Mouse (Mus musculus): ENCODE data around the gene Ei24. TPM values are rescaled to one million over a fixed set of nuclear protein-coding genes. Genes with fewer than 3 reads are reported as not detected.

Ei24 gene
- polyA plus RNA-seq, 1 experiment from 2014 or later = 111 TPM

DNA sequence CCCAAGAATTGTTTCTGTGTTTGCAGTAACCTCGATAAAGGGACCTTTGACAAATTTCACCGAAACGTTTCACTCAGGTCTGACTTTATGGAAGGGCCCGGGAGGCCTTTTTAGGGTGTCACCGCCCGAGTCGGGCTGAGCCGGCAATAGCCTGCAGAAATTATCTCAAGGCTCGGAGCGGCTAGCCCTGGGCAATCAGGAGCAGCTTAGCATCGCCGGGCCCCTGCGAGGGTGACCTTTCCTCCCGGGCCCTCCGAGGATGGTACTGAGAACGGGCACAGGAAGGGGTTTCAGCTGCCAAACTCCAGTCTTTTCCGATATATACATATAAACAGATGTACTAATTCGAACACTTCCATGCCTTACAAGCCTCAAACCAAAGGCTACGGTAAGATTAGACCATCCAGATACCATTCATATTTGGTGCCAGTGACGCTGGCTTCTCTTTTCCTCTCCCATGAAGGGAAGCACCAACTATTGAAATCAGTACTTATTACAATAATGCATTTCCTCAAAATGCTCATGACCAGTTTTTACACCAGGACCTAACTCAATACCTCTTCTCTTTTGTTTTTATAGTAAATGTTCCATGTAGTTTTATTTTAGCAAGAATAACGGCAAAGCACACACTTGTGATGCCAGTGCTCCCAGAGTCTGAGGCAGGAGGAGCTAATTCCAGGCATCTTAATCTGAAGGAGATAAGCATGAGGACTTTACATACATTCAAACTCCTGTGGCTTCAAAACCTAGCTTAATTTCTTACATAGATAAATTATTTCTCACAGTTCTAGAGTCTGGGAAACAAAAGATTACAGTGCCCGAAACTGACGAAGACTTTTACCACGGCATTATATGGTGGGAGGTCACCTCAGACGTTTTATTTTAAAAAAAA, 28.8 kb downstream of the Ei24 start:
- no peaks in the 10 kb centered on the region for H3K9me3 ChIP-seq
- H3K4me1 ChIP-seq = peaks cover 20% of the 10 kb centered on the region
- H3K27me3 ChIP-seq = no peaks in the 10 kb centered on the region
- H3K9ac ChIP-seq = peak overlapping the region; percentile 74
- peak overlapping the region; percentile 72 for H3K27ac ChIP-seq
- peak overlapping the region; percentile 66 for H3K4me2 ChIP-seq
- H3K36me3 ChIP-seq (replicated peaks) = peaks cover 13% of the 10 kb centered on the region
- 15% methylated on average over 25 of the region's 25 CpGs for WGBS
- peak; percentile 13; the same call in 1 of the 2 replicates for ATAC-seq (ENCODE audit: low FRiP score)
- H3K4me3 ChIP-seq (replicated peaks) = peak overlapping the region; percentile 70

DNA sequence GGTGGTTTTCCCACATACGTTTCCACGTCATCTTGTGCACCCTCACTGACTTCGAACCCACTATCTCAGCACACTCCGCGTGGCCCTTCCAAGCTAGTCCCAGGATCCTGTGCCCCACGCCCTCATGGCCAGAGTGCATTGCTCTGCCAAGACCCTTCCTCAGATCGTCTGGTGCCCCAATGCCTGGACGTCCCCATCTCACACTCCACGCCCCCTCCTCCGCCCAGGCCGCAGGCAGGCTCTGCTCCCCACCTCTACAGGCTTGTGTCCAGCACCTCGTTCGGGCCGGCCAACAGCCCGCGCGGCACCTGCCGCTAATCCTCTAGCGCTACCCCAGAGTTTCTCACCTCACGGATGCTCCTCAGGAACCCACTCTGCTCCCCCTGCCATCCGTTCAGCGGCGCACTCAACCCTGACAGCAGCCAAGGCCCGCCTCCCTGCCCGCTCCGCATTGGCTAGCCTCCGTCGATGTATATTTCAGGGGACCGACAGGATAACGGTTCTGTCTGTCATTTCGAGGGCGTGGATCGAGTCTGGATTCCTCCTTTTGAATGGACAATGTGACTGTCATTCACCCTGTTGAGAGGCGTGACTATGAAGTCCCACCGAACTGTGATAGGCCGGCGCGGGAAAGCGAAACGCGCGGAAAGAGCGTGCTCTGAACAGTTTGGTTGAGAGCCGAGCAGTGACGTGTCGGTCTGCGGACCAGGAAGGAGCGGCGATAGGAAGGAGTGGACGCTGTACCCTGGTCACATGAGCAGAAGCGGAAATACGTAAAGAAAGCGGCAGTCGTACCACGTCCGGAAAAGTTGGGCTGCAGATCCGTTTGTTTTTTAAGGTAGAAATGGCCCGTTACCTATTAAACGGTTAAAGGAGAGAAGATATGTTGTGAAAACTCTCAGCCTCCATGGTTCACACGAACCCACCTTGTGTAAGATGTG, 29.7 kb downstream of the Ei24 start, which contains the start of gene Stt3a:
TSS of gene Stt3a (minus strand) at position 477 of the 941 bp plus-strand sequence.
- WGBS = under 1% methylated on average over 60 of the region's 60 CpGs
- ATAC-seq (ENCODE audit: low FRiP score) = peak; percentile 100

DNA sequence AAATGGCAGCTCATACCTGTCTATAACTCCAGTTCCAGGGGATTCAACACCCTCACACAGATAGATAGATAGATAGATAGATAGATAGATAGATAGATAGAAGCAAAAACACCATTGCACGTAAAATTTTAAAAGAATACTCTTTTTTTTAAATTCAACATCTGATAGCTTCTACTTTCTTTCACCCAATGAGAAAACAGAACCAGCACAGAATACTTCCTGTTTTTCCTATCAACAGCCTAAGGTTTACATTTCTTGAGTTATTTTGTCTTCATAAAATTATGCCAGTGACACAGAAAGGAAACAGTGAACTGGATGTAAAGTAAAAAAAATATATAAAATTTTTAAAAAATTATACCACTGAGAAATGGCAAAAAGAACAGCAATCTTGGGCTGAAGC, 32.8 kb downstream of the Ei24 start:
- peaks cover 20% of the 10 kb centered on the region for H3K4me1 ChIP-seq
- H3K27ac ChIP-seq = no peak overlapping the region
- H3K4me3 ChIP-seq (replicated peaks) = no peak overlapping the region
- H3K9me3 ChIP-seq = no peaks in the 10 kb centered on the region
- H3K36me3 ChIP-seq (replicated peaks) = peaks cover 41% of the 10 kb centered on the region
- ATAC-seq (ENCODE audit: low FRiP score) = no peak
- H3K9ac ChIP-seq = no peak overlapping the region
- H3K27me3 ChIP-seq = no peaks in the 10 kb centered on the region
- no peak overlapping the region for H3K4me2 ChIP-seq
- whole genome bisulfite sequencing = 97% methylated on average over 1 of the region's 1 CpGs

More for the DNA sequence above, 29.7 kb downstream of the Ei24 start, which contains the start of gene Stt3a:
- Histone ChIP-seq H3K4me1 (peaks cover 20% of the 10 kb centered on the region), H3K4me2 (peak within 1 kb of the TSS; percentile 83), H3K27me3 (no peaks in the 10 kb centered on the region), H3K36me3 (replicated peaks) (peaks cover 19% of the 10 kb centered on the region), H3K27ac (peak within 1 kb of the TSS; percentile 72), H3K4me3 (replicated peaks) (peak within 1 kb of the TSS; percentile 70), H3K9ac (peak within 1 kb of the TSS; percentile 84), H3K9me3 (no peaks in the 10 kb centered on the region)

Other genes starting within 250 kb of the Ei24 start
- gene Gm17689, start 214.8 kb downstream of the Ei24 start, polyA plus RNA-seq (2016; fragmentation: Nextera tagmentation; extraction: Ambion mirVana) = not detected in 2 replicates
- gene A630095E13Rik, start 154.0 kb downstream of the Ei24 start, polyA plus RNA-seq (2016; fragmentation: Nextera tagmentation; extraction: Ambion mirVana) = not detected in 2 replicates
- gene Acrv1, start 104.2 kb downstream of the Ei24 start, polyA plus RNA-seq (2016; fragmentation: Nextera tagmentation; extraction: Ambion mirVana) = not detected in 2 replicates
- 53.7 and 55.7 TPM in 2 replicates for gene Chek1, start 70.3 kb downstream of the Ei24 start, polyA plus RNA-seq (2016; fragmentation: Nextera tagmentation; extraction: Ambion mirVana)
- gene Stt3a, start 29.7 kb downstream of the Ei24 start, polyA plus RNA-seq (2016; fragmentation: Nextera tagmentation; extraction: Ambion mirVana) = 132 and 144 TPM in 2 replicates
- 446 and 473 TPM in 2 replicates for gene Fez1, start 24.5 kb upstream of the Ei24 start, polyA plus RNA-seq (2016; fragmentation: Nextera tagmentation; extraction: Ambion mirVana)

Measured in forebrain, embryonic 12.5 days (tissue).